Mouse (Mus musculus): Measurements from ENCODE around the gene Sdc1. TPM values are rescaled to one million over a fixed set of nuclear protein-coding genes. Genes with fewer than 3 reads are reported as not detected.

Gene Sdc1
- total RNA-seq (2015): 0.37 and 0.42 TPM in 2 replicates
- 1.5 TPM in 2 replicates for total RNA-seq (2017)

- ATAC-seq (replicated peaks; ENCODE audit: poor library complexity): peak; percentile 63
Measured at GRCm38 (mm10) chr12:8770946-8771843, at the start of gene Sdc1. TSS of gene Sdc1 (plus strand) at chr12:8771323.

GRCm38 (mm10) chr12:8726890-8727289, 44.2 kb upstream of the Sdc1 start:
- ATAC-seq (replicated peaks; ENCODE audit: poor library complexity): no peak; the same call in 1 of the 2 replicates

DNA sequence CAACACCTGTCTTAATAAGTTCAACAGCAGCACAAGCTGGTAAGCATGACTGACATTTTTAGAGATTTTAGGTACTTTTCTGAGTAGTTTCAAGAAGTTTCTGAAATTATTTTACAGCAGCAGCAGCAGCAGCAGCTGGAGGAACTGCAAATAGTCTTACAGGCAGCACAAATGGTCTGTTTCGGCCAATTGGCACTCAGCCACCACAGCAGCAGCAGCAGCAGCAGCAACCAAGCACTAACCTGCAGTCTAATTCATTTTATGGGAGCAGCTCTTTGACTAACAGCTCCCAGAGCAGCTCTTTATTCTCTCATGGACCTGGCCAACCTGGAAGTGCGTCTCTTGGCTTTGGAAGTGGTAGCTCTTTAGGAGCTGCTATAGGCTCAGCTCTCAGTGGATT, 42.4 kb upstream of the Sdc1 start:
- no peak for ATAC-seq (replicated peaks; ENCODE audit: poor library complexity)

- no peak for ATAC-seq (replicated peaks; ENCODE audit: poor library complexity)
Measured at GRCm38 (mm10) chr12:8753654-8754053, 17.5 kb upstream of the Sdc1 start.

DNA sequence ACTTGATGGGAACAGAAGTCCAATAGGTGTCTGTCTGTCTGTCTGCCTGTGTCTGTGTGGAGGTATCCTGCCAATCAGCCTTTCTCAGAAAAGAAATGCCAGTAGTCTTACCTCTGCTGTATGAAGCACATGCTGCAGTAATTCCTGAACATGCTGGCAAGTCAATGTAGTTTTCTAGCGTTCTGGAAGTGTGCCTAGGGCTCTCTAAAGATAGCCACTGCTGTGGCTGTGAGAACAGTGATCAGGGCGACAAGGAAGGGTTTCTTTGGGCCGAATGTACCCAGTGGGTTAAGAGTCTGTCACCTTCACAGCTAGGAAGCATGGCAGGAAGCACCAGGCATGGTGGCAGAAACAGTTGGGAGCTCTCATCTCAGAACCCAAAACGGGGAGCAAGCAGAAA, 17.0 kb upstream of the Sdc1 start:
- no peak for ATAC-seq (replicated peaks; ENCODE audit: poor library complexity)

- ATAC-seq (replicated peaks; ENCODE audit: poor library complexity): no peak
Measured at GRCm38 (mm10) chr12:8758029-8758428, 13.1 kb upstream of the Sdc1 start.

DNA sequence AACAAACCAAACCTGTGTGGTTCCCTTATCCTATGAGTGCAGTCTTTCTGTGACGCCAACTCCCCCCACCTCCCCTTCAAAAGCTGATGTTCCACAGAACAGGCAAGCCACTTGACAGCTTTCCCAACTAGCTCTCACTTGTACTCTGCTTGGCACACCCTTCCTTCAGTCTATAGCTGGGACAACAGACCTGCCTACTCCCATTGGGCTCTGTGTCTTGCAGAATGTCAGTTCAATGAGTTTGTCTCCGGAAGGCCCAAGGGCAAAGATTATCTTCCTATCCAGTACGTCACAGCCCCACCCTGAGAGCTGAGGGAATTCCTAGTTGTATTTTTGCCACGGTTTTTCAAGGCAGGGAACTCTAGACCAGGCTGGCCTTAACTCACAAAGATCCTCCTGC, 12.0 kb upstream of the Sdc1 start:
- ATAC-seq (replicated peaks; ENCODE audit: poor library complexity): no peak

DNA sequence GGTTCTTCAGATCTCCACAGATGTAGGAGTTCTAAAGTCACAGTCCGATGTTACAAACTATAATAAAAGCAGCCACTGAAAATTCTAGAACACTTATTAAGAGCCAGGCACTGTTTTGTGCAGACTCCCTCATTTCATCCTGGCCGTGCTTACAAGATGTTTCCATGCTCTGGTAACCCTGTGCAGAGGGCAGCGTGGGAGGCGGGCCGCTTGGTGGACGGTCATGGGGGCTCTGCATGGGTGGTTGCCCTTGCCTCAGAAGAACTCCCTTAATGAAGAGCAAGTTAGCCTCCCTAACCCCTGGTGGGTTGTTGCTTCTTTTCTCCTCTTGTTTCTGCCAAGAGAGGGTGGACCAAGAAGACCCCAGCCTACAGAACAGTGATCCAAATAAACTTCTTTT, 11.3 kb upstream of the Sdc1 start:
- no peak for ATAC-seq (replicated peaks; ENCODE audit: poor library complexity)

- ATAC-seq (replicated peaks; ENCODE audit: poor library complexity): no peak
Measured at GRCm38 (mm10) chr12:8760561-8760960, 10.6 kb upstream of the Sdc1 start.

GRCm38 (mm10) chr12:8761058-8761457, 10.1 kb upstream of the Sdc1 start:
- no peak for ATAC-seq (replicated peaks; ENCODE audit: poor library complexity)

GRCm38 (mm10) chr12:8762667-8763066, 8.5 kb upstream of the Sdc1 start:
- ATAC-seq (replicated peaks; ENCODE audit: poor library complexity): peak; percentile 73

- peak; percentile 47; the same call in 1 of the 2 replicates for ATAC-seq (replicated peaks; ENCODE audit: poor library complexity)
Measured at GRCm38 (mm10) chr12:8764221-8764930, 6.7 kb upstream of the Sdc1 start.

- 0 out of 2 replicates have a peak, but pooled peaks have one; percentile 5 for ATAC-seq (replicated peaks; ENCODE audit: poor library complexity)
Measured at GRCm38 (mm10) chr12:8771844-8772380, 789 bp downstream of the Sdc1 start.

- peak; percentile 40 for ATAC-seq (replicated peaks; ENCODE audit: poor library complexity)
Measured at GRCm38 (mm10) chr12:8772451-8773143, 1.5 kb downstream of the Sdc1 start.

DNA sequence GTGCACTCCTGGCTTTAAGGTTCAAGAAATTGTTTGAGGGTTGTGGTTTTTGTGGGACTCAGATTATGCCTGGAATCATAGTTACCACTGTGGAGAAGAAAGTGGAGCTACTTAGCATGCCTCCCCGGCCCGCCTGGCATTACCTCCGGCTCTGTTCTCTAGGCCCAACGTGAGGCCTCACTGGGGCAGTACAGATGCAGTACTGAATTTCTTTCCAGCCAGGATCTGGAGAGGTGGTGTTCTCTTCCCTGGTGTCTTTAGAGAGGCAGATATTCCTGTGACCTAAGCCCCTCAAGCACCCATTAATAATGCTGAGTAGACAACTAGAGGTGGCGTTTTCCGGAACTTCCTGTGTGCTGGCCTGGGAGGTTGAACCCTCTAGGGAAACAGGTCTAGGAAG, 2.2 kb downstream of the Sdc1 start:
- ATAC-seq (replicated peaks; ENCODE audit: poor library complexity): no peak

DNA sequence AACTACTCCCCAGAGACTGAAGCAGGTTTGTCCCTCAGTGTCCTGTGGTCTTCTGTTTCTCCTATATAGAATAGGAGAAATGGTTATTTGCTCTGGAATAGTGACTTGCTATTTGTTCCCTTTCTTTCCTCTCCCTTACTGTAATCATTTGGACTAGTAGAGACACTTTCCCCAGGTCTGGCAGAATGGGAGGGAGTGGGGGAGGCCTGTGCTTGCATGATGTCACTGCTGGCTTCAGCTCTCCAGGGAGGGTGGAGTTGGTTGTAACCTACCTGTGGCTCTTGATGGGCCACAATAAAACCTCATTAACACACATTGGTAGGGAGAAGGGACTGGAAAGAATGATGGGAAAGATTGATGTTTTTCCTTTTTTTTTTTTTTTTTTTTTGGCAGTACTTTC, 3.1 kb downstream of the Sdc1 start:
- ATAC-seq (replicated peaks; ENCODE audit: poor library complexity): no peak

- ATAC-seq (replicated peaks; ENCODE audit: poor library complexity): no peak
Measured at GRCm38 (mm10) chr12:8776206-8776605, 5.1 kb downstream of the Sdc1 start.

- no peak for ATAC-seq (replicated peaks; ENCODE audit: poor library complexity)
Measured at GRCm38 (mm10) chr12:8776741-8777140, 5.6 kb downstream of the Sdc1 start.

DNA sequence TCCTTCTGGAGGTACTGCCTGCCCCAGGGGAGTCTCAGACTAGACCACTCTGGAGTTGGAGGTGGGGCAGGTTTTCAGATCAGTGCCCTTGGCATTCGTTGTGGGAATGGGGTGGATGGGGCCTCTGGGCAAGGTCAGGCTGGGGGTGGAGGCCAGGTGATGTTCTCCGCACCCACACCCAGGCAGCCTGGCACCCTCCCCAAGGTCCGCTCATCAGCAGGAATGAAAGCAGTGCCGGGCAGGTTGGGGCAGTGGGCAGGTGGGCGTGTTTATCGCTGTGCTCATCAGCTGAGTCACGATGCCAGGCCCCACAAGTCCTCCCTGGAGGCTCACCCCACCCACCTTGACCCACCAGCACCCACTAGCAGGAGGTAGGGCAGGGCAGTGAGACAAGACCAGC, 7.0 kb downstream of the Sdc1 start:
- ATAC-seq (replicated peaks; ENCODE audit: poor library complexity): no peak

DNA sequence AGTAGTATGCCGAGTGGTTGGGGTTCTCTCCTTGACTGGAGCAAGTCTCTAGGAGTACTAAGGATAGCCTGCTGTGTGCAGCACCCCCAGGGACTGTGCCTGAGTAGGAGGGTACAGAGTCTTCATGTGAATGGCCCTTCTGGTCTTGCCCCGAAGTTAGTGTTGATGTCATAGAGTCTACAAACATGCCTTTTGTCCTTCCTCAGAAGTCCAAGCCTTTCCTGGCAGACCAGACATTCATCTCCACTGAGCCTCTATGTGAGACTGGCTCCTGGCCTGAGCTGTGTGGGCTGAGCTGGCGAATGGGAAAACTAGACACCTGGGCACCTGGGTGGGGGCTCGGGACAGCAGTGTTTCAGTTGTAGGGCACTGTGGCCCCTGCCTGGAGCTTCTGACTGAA, 8.7 kb downstream of the Sdc1 start:
- no peak for ATAC-seq (replicated peaks; ENCODE audit: poor library complexity)

GRCm38 (mm10) chr12:8781121-8781520, 10.0 kb downstream of the Sdc1 start:
- 0 out of 2 replicates have a peak, but pooled peaks have one; percentile 19 for ATAC-seq (replicated peaks; ENCODE audit: poor library complexity)
